Mouse (Mus musculus) megakaryocyte, adult 5-6 weeks (primary cell): ENCODE measurements around the gene Fam45a. TPM values are rescaled to one million over a fixed set of nuclear protein-coding genes. Genes with fewer than 3 reads are reported as not detected.
A peak's percentile ranks its signal among the peaks of the same experiment; 100 is the strongest.

Experiments
- ATAC-seq: 2 replicates; pipeline ENCODE4 v1.8.0; 2016; ENCODE audit warnings: mild to moderate bottlenecking, inconsistent platforms; ENCODE audit not compliant: poor library complexity, severe bottlenecking
- total RNA-seq, 2 experiments: library from RNA; stranded (forward) in 1 of 2; stranded (reverse) in 1 of 2; fragments of 153-499, 151-499 nt in 1 of 2; fragments of 221-1000, 200-1000 nt in 1 of 2; gene quantifications; 2 replicates each; pipeline versions ENCODE4 v1.2.3 to v1.2.4; 2015 to 2017

The Fam45a gene
- total RNA-seq (2015), result 47.7 and 49.6 TPM in 2 replicates
- 28.8 and 31.3 TPM in 2 replicates for total RNA-seq (2017)

- peak; percentile 100 for ATAC-seq
Observed at GRCm38 (mm10) chr19:60811098-60812035, at the start of gene Fam45a. Gene Fam45a (plus strand): TSS chr19:60811585.

GRCm38 (mm10) chr19:60773366-60773765 is 38.0 kb upstream of the Fam45a start:
- no peak for ATAC-seq

- ATAC-seq, result no peak
Observed at GRCm38 (mm10) chr19:60782034-60782433, 29.4 kb upstream of the Fam45a start.

GRCm38 (mm10) chr19:60784712-60785111 is 26.7 kb upstream of the Fam45a start:
- ATAC-seq, result no peak

- ATAC-seq, result no peak
Observed at GRCm38 (mm10) chr19:60787465-60788150, 23.8 kb upstream of the Fam45a start.

GRCm38 (mm10) chr19:60788214-60788960 is 23.0 kb upstream of the Fam45a start:
- ATAC-seq, result no peak

- no peak for ATAC-seq
Observed at GRCm38 (mm10) chr19:60789452-60789851, 21.9 kb upstream of the Fam45a start.

GRCm38 (mm10) chr19:60789919-60790506 is 21.4 kb upstream of the Fam45a start:
- peak; percentile 53 for ATAC-seq

GRCm38 (mm10) chr19:60790551-60791161 is 20.7 kb upstream of the Fam45a start, which contains the start of gene Eif3a:
Gene Eif3a (minus strand): TSS chr19:60790658.
- peak; percentile 81 for ATAC-seq

- ATAC-seq, result no peak
Observed at GRCm38 (mm10) chr19:60791164-60791563, 20.2 kb upstream of the Fam45a start.

GRCm38 (mm10) chr19:60793170-60793707 is 18.1 kb upstream of the Fam45a start:
- no peak for ATAC-seq

GRCm38 (mm10) chr19:60795244-60795643 is 16.1 kb upstream of the Fam45a start:
- ATAC-seq, result peak; percentile 53

GRCm38 (mm10) chr19:60797415-60797814 is 14.0 kb upstream of the Fam45a start:
- no peak for ATAC-seq

- peak; percentile 63 for ATAC-seq
Observed at GRCm38 (mm10) chr19:60799867-60800569, 11.4 kb upstream of the Fam45a start.

GRCm38 (mm10) chr19:60804903-60805302 is 6.5 kb upstream of the Fam45a start:
- ATAC-seq, result peak; percentile 72

GRCm38 (mm10) chr19:60809927-60810326 is 1.5 kb upstream of the Fam45a start:
- ATAC-seq, result no peak

- ATAC-seq, result no peak
Observed at GRCm38 (mm10) chr19:60812036-60812389, 628 bp downstream of the Fam45a start.

GRCm38 (mm10) chr19:60813133-60813532 is 1.7 kb downstream of the Fam45a start:
- no peak for ATAC-seq

GRCm38 (mm10) chr19:60818677-60819076 is 7.3 kb downstream of the Fam45a start:
- peak; percentile 99 for ATAC-seq
